Mouse (Mus musculus): ENCODE results near the gene Ahcy.

GRCm38 (mm10) chr2:155080179-155080530, 5.9 kb upstream of the Ahcy start:
- TF ChIP-seq CTCF (IDR thresholded peaks at IDR 0.05; ENCODE audit: extremely low read depth, insufficient read depth, low read length) = no peak
- TF ChIP-seq POLR2A (IDR thresholded peaks at IDR 0.05; ENCODE audit: extremely low read depth, insufficient read depth, low read length) = no peak

All from cortical plate, adult 2 months (tissue).